Mouse (Mus musculus): ENCODE measurements around the gene Hpn.

Hpn gene

GRCm38 (mm10) chr7:31081106-31081505 lies 34.0 kb downstream of the Hpn start:
- DNase-seq (ENCODE audit: low spot score), result no peak

- no peak for DNase-seq (ENCODE audit: low spot score)
These were observed 34.5 kb downstream of the Hpn start for GRCm38 (mm10) chr7:31080611-31081010.

GRCm38 (mm10) chr7:31079670-31080069 lies 35.4 kb downstream of the Hpn start:
- DNase-seq (ENCODE audit: low spot score), result peak; percentile 33

GRCm38 (mm10) chr7:31077885-31078445 lies 37.1 kb downstream of the Hpn start:
- DNase-seq (ENCODE audit: low spot score), result peak; percentile 58

GRCm38 (mm10) chr7:31077470-31077869 lies 37.6 kb downstream of the Hpn start:
- DNase-seq (ENCODE audit: low spot score), result no peak

- no peak for DNase-seq (ENCODE audit: low spot score)
These were observed 38.6 kb downstream of the Hpn start, which contains the start of gene Fxyd3 for GRCm38 (mm10) chr7:31076492-31076891. TSS of gene Fxyd3 (minus strand) at chr7:31076704.

GRCm38 (mm10) chr7:31074713-31075069 lies 40.4 kb downstream of the Hpn start:
- no peak for DNase-seq (ENCODE audit: low spot score)

GRCm38 (mm10) chr7:31074061-31074712 lies 40.9 kb downstream of the Hpn start:
- peak; percentile 35 for DNase-seq (ENCODE audit: low spot score)

GRCm38 (mm10) chr7:31073546-31073945 lies 41.5 kb downstream of the Hpn start:
- no peak for DNase-seq (ENCODE audit: low spot score)

GRCm38 (mm10) chr7:31072326-31072725 lies 42.8 kb downstream of the Hpn start:
- DNase-seq (ENCODE audit: low spot score), result no peak

GRCm38 (mm10) chr7:31070324-31070723 lies 44.8 kb downstream of the Hpn start:
- no peak for DNase-seq (ENCODE audit: low spot score)

- no peak for DNase-seq (ENCODE audit: low spot score)
These were observed 45.6 kb downstream of the Hpn start for GRCm38 (mm10) chr7:31069491-31069890.

GRCm38 (mm10) chr7:31067836-31068235 lies 47.3 kb downstream of the Hpn start:
- DNase-seq (ENCODE audit: low spot score), result no peak

- no peak for DNase-seq (ENCODE audit: low spot score)
These were observed 52.0 kb downstream of the Hpn start for GRCm38 (mm10) chr7:31063074-31063560.

GRCm38 (mm10) chr7:31060621-31061010 lies 54.5 kb downstream of the Hpn start:
- DNase-seq (ENCODE audit: low spot score), result no peak

GRCm38 (mm10) chr7:31059919-31060620 lies 55.0 kb downstream of the Hpn start:
- no peak for DNase-seq (ENCODE audit: low spot score)

GRCm38 (mm10) chr7:31059108-31059507 lies 56.0 kb downstream of the Hpn start, which contains the start of gene Lgi4:
TSS of gene Lgi4 (plus strand) at chr7:31059342.
- peak; percentile 66 for DNase-seq (ENCODE audit: low spot score)

GRCm38 (mm10) chr7:31058211-31058610 lies 56.9 kb downstream of the Hpn start:
- no peak for DNase-seq (ENCODE audit: low spot score)

- DNase-seq (ENCODE audit: low spot score), result no peak
These were observed 57.4 kb downstream of the Hpn start for GRCm38 (mm10) chr7:31057730-31058129.

- DNase-seq (ENCODE audit: low spot score), result no peak
These were observed 58.0 kb downstream of the Hpn start, which contains the start of gene Fxyd1 for GRCm38 (mm10) chr7:31057071-31057470. TSS of gene Fxyd1 (minus strand) at chr7:31057199.

- no peak for DNase-seq (ENCODE audit: low spot score)
These were observed 58.6 kb downstream of the Hpn start for GRCm38 (mm10) chr7:31056448-31056847.

GRCm38 (mm10) chr7:31055883-31056282 lies 59.2 kb downstream of the Hpn start:
- DNase-seq (ENCODE audit: low spot score), result peak; percentile 80

GRCm38 (mm10) chr7:31055354-31055824 lies 59.7 kb downstream of the Hpn start:
- DNase-seq (ENCODE audit: low spot score), result peak; percentile 81
